In the genomic region with DNA sequence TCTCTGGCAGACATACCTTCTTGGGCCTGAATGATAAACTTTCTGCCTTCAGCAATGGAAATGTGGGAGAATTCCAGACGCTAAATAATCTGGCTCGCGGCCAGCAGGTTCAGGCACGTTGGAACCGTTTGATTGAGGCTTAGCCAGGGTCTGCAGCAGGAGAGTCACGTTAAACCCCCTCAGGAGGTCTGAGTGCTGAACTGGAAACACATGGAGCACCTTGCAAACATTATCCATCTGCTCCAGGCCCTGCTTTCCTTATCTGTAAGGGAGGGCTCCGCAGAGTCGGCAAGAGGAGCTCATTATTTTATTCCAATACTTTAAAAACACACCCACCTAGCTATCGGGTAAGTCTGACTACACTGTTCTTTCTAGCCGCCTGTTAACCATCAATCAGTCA, we compare ENCODE assay signal across 9 mouse cellular contexts. TPM values are rescaled to one million over a fixed set of nuclear protein-coding genes. Genes with fewer than 3 reads are reported as not detected.
DNase-seq lines count a peak whose midpoint lies in the region; ATAC-seq lines count a peak whose summit lies in the region.
"Had no signal": no experiment of that assay in that cellular context is flagged by ENCODE, and none has a peak within 500 bp of the region (broad histone marks: within the 10 kb centered on the region; RNA-seq: fewer than 3 reads in every experiment).

No protein-coding gene starts in this region.

- H3K4me2 ChIP-seq in hindbrain, embryonic 12.5 days (replicated peaks), result no peak overlapping the region
- H3K4me2 ChIP-seq in midbrain, embryonic 12.5 days (replicated peaks), result 0 out of 2 replicates have a peak overlapping the region, but pooled peaks have one; percentile 15

- no peaks in the 10 kb centered on the region for H3K36me3 ChIP-seq in hindbrain, embryonic 12.5 days
- no peaks in the 10 kb centered on the region for H3K36me3 ChIP-seq in midbrain, embryonic 12.5 days

- H3K4me1 ChIP-seq in hindbrain, embryonic 12.5 days, result peaks cover 28% of the 10 kb centered on the region
- peaks cover 27% of the 10 kb centered on the region for H3K4me1 ChIP-seq in midbrain, embryonic 12.5 days

- no peaks in the 10 kb centered on the region for H3K9me3 ChIP-seq in hindbrain, embryonic 12.5 days (replicated peaks)
- H3K9me3 ChIP-seq in midbrain, embryonic 12.5 days, result 0 out of 2 replicates have a peak, but pooled peaks cover 4% of the 10 kb centered on the region

- no peaks in the 10 kb centered on the region for H3K27me3 ChIP-seq in hindbrain, embryonic 12.5 days
- no peaks in the 10 kb centered on the region for H3K27me3 ChIP-seq in midbrain, embryonic 12.5 days

- intact Hi-C loops in left cerebral cortex, postnatal 25 days (cut with DNase I), result no loop called here

- ATAC-seq in hindbrain, embryonic 12.5 days (ENCODE audit: low FRiP score), result peak; percentile 67
- peak; percentile 62; the same call in 1 of the 2 replicates for ATAC-seq in midbrain, embryonic 12.5 days (ENCODE audit: low FRiP score, low read depth)

- no peak overlapping the region for H3K9ac ChIP-seq in hindbrain, embryonic 12.5 days
- no peak overlapping the region for H3K9ac ChIP-seq in midbrain, embryonic 12.5 days (replicated peaks)

- WGBS in hindbrain, embryonic 12.5 days, result 10% methylated on average over 10 of the region's 10 CpGs
- 10% methylated on average over 10 of the region's 10 CpGs for WGBS in midbrain, embryonic 12.5 days

- peak overlapping the region; percentile 13; the same call in 1 of the 2 replicates for H3K27ac ChIP-seq in hindbrain, embryonic 12.5 days
- peak overlapping the region; percentile 40 for H3K27ac ChIP-seq in midbrain, embryonic 12.5 days (replicated peaks)

- no peak overlapping the region for H3K4me3 ChIP-seq in hindbrain, embryonic 12.5 days
- no peak overlapping the region for H3K4me3 ChIP-seq in midbrain, embryonic 12.5 days

- peak; percentile 49 to 56 for DNase-seq in cerebellum, postnatal 14 days
- no peak for DNase-seq in cerebellum, adult 9-10 months
- peak; percentile 75 for DNase-seq in embryo, embryonic 10.5 days (ENCODE audit: low spot score)
- DNase-seq in testis, postnatal 10 days (ENCODE audit: low spot score), result no peak
- no peak for DNase-seq in left cerebral cortex, postnatal 25 days (ENCODE audit: low spot score in 2 of 2)
- DNase-seq in gastrocnemius, adult 8-10 months (ENCODE audit: low spot score in 2 of 2), result no peak
- DNase-seq: thymus, postnatal 25 days had no signal

RNA-seq across cellular contexts. Expression of a gene that starts 52.3 kb away (rescaled TPM):
- polyA plus RNA-seq in hindbrain, embryonic 12.5 days (2016; fragmentation: Nextera tagmentation; extraction: Ambion mirVana), result 34.7 and 35.5 TPM in 2 replicates
- 50.8 and 56.5 TPM in 2 replicates for polyA plus RNA-seq in midbrain, embryonic 12.5 days (2016; fragmentation: Nextera tagmentation; extraction: Ambion mirVana)
- 10 to 100 TPM; 14.1 to 16.0 TPM for total RNA-seq in left cerebral cortex, postnatal 25 days (2021)
- total RNA-seq in gastrocnemius, adult 8-10 months (2022), result 10 to 100 TPM in 1 of 4 experiments, 1 to 10 TPM in 3; 3.0 to 10.7 (median 5.8) TPM

Comparison
In these comparisons a context has a peak if more than half of its experiments do, and no peak if none do; other contexts are left out.
1. DNase-seq: peak in cerebellum, postnatal 14 days (2 of 2) and embryo, embryonic 10.5 days (single experiment); none in cerebellum, adult 9-10 months (single experiment), testis, postnatal 10 days (single experiment), left cerebral cortex, postnatal 25 days (0 of 2) and gastrocnemius, adult 8-10 months (0 of 2).